Mouse (Mus musculus) thymus, postnatal 4 days (tissue): ENCODE results near the gene Fntb.

Experiments
- DNase-seq: peaks from one replicate; pipeline ENCODE4 v3.0.0; 2021

The Fntb gene

DNA sequence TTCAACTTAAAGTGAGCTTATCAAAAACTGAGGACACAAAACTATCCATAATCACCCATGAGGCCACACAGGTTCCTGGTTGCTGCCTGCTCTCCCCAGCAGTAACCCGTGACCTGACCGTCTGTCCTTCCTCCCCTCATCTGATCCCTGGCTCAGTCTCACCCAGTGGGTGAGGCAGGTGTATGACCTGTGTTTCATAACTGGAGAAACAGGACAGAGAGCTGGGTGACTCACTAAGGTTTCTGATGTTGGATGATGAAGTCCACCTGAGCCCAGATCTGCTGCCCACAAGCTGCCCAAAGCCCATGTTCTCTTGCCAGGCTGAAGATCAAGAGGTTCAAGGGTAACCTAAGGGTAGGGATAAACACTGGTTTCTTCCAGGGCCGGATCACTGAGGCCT, 161.6 kb downstream of the Fntb start:
- DNase-seq, result no peak

GRCm38 (mm10) chr12:76927539-76927938, 162.2 kb downstream of the Fntb start:
- DNase-seq, result no peak

DNA sequence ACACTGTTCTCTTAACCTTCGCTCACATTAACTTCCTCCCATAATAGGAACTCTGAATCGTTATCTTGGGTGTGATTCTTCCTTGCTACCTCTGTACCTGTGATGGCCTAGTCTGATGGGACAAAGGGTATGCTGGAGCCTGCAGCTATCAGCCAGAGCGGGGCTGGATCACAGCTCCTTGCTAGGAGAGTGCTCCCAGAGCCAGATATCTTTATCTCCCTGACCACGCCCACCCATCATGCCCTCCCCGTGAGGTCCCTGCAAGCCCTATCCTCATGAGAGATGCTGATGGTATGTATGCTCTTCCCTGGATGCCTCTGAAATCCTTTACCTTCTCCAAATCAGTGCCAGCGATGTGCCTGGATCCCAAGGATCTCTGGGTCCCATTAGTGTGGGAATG, 164.8 kb downstream of the Fntb start:
- no peak for DNase-seq

DNA sequence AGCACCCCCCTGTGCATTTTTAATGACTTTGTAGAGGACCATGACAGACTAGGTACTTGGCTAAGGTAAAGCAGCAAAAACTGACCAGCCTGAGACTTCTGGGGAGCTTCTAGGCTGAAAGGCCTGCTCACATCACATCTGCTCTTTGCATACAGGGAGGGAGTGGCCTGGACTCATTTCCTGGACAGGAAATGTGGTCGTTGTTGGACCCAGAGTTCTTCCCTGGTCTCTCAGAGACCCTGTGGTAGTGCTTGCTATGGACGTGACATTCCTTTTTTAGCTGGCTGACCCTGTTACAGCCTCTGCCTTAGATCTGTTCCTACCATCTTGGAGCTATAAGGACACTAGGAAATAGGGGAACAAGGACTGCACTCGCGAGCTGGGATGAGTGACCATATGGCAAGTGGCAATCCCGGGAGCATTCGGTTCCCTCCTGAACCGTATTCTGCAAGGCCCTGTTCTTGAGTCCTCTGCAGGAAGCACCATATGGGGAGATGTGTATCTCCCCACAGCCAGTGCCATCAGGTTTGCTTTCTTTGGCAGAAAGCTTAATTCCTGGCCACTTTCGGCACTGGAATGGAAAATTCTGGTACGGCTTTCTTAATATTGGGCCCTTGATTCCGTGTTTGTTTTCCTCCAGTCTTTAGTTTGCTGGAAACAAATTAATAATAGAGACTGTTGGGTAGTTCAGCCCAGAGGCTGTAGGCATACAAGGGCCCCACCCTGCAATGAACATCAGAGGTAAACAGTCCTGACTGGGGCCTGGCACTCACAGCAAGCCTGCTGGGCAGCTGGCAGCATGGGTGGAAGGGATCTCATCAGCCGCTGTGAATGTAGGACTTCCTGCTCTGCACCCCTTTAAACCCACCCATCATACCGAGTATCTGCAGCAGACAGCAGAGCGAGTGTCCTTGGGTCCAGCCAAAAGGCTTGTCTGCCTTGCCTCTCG, 166.6 kb downstream of the Fntb start:
- DNase-seq, result no peak

DNA sequence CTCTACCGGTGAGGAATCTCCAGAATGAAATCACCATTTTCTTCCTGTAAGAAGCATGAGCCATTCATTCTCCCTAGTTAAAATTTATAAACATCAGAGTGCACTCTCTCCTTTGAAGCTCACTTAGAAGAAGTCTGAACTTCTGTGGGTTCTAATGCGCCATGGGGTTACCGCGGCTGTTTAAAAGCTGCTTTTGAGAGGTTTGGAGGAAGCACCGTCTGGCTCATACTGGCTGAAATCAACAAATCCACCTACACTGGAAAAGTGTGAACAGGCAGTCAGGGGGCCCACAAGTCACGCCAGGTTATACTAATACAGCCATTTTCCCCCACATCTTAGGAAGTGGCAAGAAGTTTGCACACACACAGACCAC, 167.3 kb downstream of the Fntb start:
- peak; percentile 39 for DNase-seq

DNA sequence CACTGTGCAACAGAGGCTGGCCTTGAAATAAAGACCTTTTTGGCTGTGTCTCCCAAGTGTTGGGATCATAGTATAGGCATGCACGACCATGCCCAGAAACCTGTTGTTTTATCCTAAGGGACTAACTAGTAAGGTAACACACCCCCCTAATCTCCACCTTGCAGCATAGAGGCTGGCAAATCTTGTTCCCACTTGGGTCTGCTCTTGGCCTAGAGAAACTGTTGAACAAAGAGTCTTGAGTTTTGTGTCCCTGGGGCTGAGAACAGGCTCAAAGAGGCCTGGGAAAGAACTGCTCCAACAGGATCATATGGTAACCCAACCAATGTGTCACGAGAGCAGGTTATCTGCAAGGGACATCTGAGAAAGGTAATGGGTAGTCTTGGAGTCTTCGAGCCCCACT, 169.0 kb downstream of the Fntb start:
- DNase-seq, result no peak

DNA sequence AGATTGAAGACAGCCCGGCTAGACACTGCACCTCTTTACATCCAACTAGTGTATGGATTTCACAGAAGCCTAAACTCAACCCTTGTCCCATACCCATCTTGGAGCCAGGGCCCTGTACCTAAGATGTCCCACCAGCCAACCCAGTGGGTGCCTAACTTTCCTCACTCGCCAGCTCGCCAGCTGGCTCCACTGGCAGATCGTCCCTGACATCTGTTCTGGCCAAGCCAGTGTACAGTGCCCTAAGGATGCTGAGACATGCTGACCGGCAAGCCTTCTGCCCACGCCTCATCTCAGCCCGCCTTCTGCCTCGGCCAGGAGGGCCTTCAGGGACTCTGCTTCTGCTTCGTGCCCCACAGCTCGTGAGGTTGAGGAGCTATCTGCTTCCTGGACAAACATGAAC, 170.8 kb downstream of the Fntb start:
- no peak for DNase-seq

DNA sequence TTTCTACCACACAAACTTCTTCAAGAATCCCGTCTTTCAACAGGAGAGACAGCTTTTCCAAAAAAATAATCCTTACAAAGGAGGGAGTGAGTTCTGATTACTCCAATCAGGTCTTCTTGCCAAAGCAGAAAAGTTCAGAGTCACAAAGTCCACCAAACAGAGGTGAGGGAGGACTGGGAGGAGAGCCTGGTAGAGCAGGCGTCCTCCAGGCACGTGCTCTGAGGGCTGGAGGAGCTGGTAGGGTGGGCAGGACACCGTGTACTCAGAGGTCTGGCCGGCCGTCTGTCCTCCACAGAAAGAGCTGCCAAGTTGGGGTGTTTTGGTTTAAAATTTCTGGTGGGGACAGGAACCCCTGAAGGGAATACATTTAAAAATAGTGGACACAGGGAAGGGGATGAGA, 172.6 kb downstream of the Fntb start:
- no peak for DNase-seq

- no peak for DNase-seq
Measured at GRCm38 (mm10) chr12:76941524-76941923, 176.1 kb downstream of the Fntb start.

DNA sequence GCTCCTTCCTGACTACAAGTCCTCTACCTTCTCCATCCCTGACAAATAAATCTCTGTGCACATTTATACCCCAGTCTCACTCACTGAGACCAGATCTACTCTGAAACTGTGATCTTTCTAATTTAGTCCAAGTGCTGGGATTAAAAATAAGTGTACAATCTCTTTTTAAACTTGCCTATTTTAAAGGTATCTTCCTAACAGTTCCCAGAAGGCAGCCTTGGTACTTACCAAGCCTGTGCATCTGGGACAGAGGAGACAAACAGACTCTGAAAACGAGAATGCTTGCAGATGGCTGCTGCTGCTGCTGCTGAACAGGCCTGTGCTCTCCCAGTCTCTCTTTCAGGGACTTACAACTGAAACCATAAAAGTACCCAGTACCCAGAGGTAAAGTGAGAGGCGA, 177.1 kb downstream of the Fntb start:
- DNase-seq, result no peak

GRCm38 (mm10) chr12:76943046-76943445, 177.7 kb downstream of the Fntb start:
- DNase-seq, result no peak

GRCm38 (mm10) chr12:76943466-76943865, 178.1 kb downstream of the Fntb start:
- DNase-seq, result no peak

GRCm38 (mm10) chr12:76947487-76947886, 182.1 kb downstream of the Fntb start:
- no peak for DNase-seq

GRCm38 (mm10) chr12:76948185-76948584, 182.8 kb downstream of the Fntb start:
- DNase-seq, result no peak

DNA sequence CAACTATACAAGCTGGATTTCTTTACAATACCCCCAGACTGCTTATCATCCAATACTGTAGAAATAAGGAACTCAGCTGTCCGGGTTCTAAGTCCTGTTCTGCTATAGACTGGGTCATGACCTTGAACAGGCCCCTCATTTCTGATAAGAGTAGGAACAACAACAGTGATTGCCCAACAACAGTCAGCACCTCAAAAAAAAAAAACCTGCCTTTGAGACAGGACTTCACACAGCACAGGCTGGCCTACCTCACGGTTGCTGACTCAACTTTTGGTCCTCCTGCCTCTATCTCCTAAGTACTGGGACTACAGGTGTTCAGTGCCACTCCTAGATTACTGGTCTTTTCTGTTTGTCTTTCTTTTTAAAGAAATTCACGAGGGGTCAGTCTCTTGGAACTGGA, 183.4 kb downstream of the Fntb start:
- DNase-seq, result no peak

DNA sequence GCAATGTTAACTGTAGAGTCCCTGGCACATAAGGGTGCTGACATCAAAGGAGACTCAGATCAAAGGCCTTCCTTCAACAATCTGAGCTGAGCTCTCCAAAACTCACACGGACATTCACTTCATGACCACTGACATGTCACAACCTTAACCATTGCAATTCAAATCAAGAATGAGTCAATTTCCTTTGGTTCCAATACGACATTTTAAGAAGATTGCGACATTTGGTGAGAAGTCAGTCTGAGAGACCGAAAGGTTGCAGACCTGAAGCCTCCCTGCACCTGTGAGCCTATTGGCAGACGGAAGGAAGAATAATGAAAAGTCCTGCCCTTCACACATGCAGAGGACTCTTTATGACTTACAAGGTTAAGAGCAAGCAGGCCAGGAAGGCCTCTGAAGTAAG, 184.9 kb downstream of the Fntb start:
- DNase-seq, result no peak

DNA sequence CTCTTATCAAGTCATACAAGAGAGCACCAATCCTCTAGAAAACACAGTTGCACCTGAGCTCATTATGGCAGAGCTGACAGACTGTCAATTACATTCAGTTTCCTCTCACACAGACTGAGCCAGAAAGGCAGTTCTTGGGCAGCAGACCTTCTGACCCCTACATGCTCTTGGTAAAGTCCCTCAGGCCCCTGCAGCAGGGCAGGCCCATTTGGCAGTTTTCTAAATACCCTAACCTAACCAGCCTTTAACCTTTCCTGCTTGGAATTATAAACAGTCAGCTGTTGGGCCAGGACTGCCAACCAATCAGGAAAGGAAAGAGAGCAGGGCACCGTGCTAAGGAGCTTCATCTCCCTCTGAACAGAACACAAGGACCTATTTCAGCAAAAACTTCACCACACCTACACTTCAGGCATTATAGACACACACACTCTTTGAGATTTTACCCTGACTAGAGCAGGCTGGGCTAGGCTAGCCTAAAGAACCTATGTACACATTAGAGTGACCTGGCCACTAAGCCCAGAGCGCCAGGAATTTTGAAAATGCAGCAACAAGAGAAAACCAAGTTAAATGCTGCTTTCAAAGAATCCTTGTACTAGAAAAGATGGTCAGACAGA, 188.5 kb downstream of the Fntb start:
- DNase-seq, result no peak

GRCm38 (mm10) chr12:76954698-76955423, 189.5 kb downstream of the Fntb start:
- no peak for DNase-seq

- DNase-seq, result peak; percentile 48
Measured at GRCm38 (mm10) chr12:76957688-76958087, 192.3 kb downstream of the Fntb start.

GRCm38 (mm10) chr12:76961052-76961931, 195.9 kb downstream of the Fntb start:
- peak; percentile 75 for DNase-seq

- DNase-seq, result peak; percentile 95
Measured at GRCm38 (mm10) chr12:76961932-76962891, 196.8 kb downstream of the Fntb start, which contains the start of gene Max. Max (minus strand) TSS chr12:76962201.
